Mouse (Mus musculus) midbrain, embryonic 15.5 days (tissue): ENCODE results near the gene Ttyh3. TPM values are rescaled to one million over a fixed set of nuclear protein-coding genes. Genes with fewer than 3 reads are reported as not detected.

Experiments used
- ATAC-seq: fragments of 200-750 bp; cut with Nextera tagmentation; replicated peaks from 2 replicates; pipeline ENCODE4 v1.8.0; 2017; ENCODE audit warnings: moderate TSS enrichment
- H3K27ac ChIP-seq: fragments of 300-500 bp; sonication (generic); 2 replicates; pipeline ENCODE4 v1.5.1; 2015; ENCODE audit warnings: mild to moderate bottlenecking, inconsistent platforms
- H3K27me3 ChIP-seq: fragments of 300-500 bp; sonication (generic); replicated peaks from 2 replicates; pipeline ENCODE4 v1.6.1; 2015; ENCODE audit warnings: inconsistent platforms
- H3K36me3 ChIP-seq: fragments of 300-500 bp; sonication (generic); replicated peaks from 2 replicates; pipeline ENCODE4 v1.6.1; 2015; ENCODE audit warnings: inconsistent platforms
- H3K4me1 ChIP-seq: fragments of 300-500 bp; sonication (generic); 2 replicates; pipeline ENCODE4 v1.6.1; 2015; ENCODE audit warnings: inconsistent platforms
- H3K4me2 ChIP-seq: fragments of 300-500 bp; sonication (generic); 2 replicates; pipeline ENCODE4 v1.6.1; 2015; ENCODE audit warnings: inconsistent platforms, mild to moderate bottlenecking, moderate library complexity
- H3K4me3 ChIP-seq: fragments of 300-500 bp; sonication (generic); 2 replicates; pipeline ENCODE4 v1.5.1; 2015; ENCODE audit warnings: mild to moderate bottlenecking, inconsistent platforms
- H3K9ac ChIP-seq: fragments of 300-500 bp; sonication (generic); 2 replicates; pipeline ENCODE4 v1.6.1; 2015; ENCODE audit warnings: mild to moderate bottlenecking, inconsistent platforms
- H3K9me3 ChIP-seq: fragments of 300-500 bp; sonication (generic); 2 replicates; pipeline ENCODE4 v1.6.1; 2016; ENCODE audit warnings: inconsistent platforms
- WGBS: fragments of 180-500 bp; shearing (Covaris S2); methylation state at CpG from one replicate; pipeline ENCODE4 v1.1.7; 2015; ENCODE audit warnings: mixed read lengths; 5-methylcytosine and 5-hydroxymethylcytosine counted together
- polyA plus RNA-seq: library from polyadenylated mRNA; unstranded; fragments of >200 nt; fragmentation: Nextera tagmentation; extraction: Ambion mirVana; gene quantifications from 2 replicates; pipeline ENCODE4 v1.2.1, GENCODE M21; 2015

The Ttyh3 gene
- polyA plus RNA-seq, 1 experiment from 2014 or later = 80.3 TPM

- H3K9ac ChIP-seq = peak overlapping the region; percentile 37
- peak overlapping the region; percentile 61 for H3K4me2 ChIP-seq
- peak overlapping the region; percentile 86 for H3K27ac ChIP-seq
- 5% methylated on average over 26 of the region's 26 CpGs for WGBS
- H3K4me3 ChIP-seq = peak overlapping the region; percentile 89
- H3K4me1 ChIP-seq = peaks cover 46% of the 10 kb centered on the region
- no peaks in the 10 kb centered on the region for H3K9me3 ChIP-seq
- peak; percentile 93 for ATAC-seq
- no peaks in the 10 kb centered on the region for H3K27me3 ChIP-seq
- H3K36me3 ChIP-seq = no peaks in the 10 kb centered on the region
Observed at GRCm38 (mm10) chr5:140649101-140649667, 353 bp upstream of the Ttyh3 start.

DNA sequence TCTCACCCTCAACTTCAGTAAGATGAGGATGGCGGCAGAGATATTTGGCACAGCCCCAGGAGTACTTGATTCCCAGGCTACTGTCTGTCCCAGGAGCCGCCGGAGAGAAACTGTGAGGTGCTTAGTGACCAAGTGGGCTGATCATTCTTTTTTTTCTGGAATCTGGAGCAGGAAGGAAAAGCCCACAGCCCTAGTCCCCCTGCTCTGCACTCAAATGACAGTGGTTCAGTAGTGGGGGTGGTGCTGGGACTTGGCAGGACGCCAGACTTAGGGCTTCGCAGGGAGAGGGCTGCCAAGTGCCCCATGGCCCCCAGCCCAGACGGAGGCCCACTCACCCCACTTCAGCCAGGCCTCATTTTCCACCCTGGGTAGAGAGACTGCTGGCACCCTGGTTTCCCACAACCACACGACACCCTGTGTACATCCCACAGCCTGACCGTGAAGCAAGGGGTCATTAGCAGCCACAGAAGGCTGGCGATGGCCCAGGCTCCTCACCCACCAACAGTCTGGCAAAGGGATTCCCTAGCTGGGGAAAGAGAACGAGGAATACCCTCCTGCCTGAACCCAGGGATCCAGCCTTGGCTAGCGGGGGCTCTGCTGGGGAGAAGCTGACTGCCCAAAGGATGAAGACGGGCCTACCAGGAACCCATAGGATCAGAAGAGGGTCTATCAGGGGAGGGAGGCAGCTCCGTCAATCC lies 861 bp downstream of the Ttyh3 start:
- peak overlapping the region; percentile 100 for H3K9ac ChIP-seq
- no peaks in the 10 kb centered on the region for H3K27me3 ChIP-seq
- no peaks in the 10 kb centered on the region for H3K36me3 ChIP-seq
- H3K4me1 ChIP-seq = peaks cover 57% of the 10 kb centered on the region
- WGBS = 1% methylated on average over 13 of the region's 13 CpGs
- no peaks in the 10 kb centered on the region for H3K9me3 ChIP-seq
- H3K4me2 ChIP-seq = peak overlapping the region; percentile 98
- H3K27ac ChIP-seq = peak overlapping the region; percentile 93
- peak overlapping the region; percentile 89 for H3K4me3 ChIP-seq
- ATAC-seq = peak; percentile 24

DNA sequence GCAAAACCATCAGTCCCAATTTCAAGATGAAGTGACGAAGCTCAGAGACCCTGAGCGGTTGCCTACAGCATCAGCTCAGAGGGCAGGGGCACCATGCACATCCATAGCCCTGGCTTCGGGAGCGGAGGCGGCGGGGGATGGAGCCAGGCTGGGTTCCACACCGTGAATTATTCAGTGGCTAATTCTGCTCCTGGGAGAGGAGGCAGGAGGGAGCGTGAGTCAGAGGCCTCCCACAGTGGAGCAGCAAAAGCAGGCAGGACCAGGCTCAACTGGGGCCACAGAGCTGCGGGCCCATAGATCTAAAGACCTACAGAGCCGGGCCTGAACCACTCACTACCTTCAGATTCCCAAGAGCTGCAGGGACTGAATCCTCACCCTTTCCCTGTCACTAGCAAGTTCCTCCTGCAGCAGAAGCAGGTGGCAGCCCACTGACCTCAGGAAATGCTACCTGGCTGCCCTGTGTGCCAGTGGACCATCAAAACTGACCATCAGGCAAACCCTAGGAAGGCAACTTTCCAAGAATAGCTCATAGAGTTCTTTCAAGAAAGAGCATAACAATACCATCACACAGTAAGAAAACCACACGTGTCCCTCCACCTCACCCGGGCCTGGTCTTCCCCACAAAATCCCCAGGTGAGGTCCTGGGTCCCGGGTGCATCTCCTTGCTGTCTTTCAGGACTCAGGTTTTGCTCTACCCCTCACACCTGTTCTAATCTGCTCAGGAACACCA lies 1.6 kb downstream of the Ttyh3 start:
- Histone ChIP-seq H3K4me3 (peak overlapping the region; percentile 89), H3K27ac (peak overlapping the region; percentile 93), H3K27me3 (no peaks in the 10 kb centered on the region), H3K4me1 (peaks cover 64% of the 10 kb centered on the region), H3K9ac (peak overlapping the region; percentile 100), H3K4me2 (peak overlapping the region; percentile 98), H3K9me3 (no peaks in the 10 kb centered on the region), H3K36me3 (no peaks in the 10 kb centered on the region)
- WGBS = 26% methylated on average over 13 of the region's 13 CpGs
- ATAC-seq = no peak

GRCm38 (mm10) chr5:140646171-140646570 lies 2.7 kb downstream of the Ttyh3 start:
- 71% methylated on average over 6 of the region's 6 CpGs for WGBS
- H3K4me2 ChIP-seq = peak overlapping the region; percentile 98
- no peaks in the 10 kb centered on the region for H3K9me3 ChIP-seq
- no peak overlapping the region; the same call in 1 of the 2 replicates for H3K27ac ChIP-seq
- peak overlapping the region; percentile 100 for H3K9ac ChIP-seq
- H3K4me1 ChIP-seq = peaks cover 74% of the 10 kb centered on the region
- no peak for ATAC-seq
- H3K27me3 ChIP-seq = no peaks in the 10 kb centered on the region
- H3K36me3 ChIP-seq = no peaks in the 10 kb centered on the region
- H3K4me3 ChIP-seq = peak overlapping the region; percentile 89

DNA sequence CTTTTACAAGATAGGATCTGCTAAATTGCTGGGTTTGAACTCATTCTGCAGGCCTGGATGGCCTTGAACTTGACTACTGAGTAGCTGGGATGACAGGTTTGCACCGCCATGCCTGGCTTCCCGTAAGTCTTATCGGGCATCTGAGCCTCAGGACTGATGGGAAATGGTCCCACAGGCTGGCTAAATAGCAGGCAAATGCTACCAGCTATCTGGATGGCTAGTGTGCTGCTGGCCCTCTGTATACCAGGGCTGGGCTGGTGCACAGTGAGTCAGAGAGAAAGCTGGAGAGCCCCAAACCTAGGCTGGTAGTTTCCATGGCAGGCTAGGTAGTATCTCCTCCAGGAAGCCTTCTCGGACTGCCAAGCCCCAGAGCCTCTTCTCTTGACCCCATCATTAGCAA lies 3.4 kb downstream of the Ttyh3 start:
- Histone ChIP-seq H3K9me3 (no peaks in the 10 kb centered on the region), H3K9ac (peak overlapping the region; percentile 100; the same call in 1 of the 2 replicates), H3K27me3 (no peaks in the 10 kb centered on the region), H3K4me2 (peak overlapping the region; percentile 98), H3K4me1 (peaks cover 82% of the 10 kb centered on the region), H3K4me3 (peak overlapping the region; percentile 89), H3K27ac (0 out of 2 replicates have a peak overlapping the region, but pooled peaks have one; percentile 12), H3K36me3 (no peaks in the 10 kb centered on the region)
- ATAC-seq = no peak
- WGBS = 79% methylated on average over 4 of the region's 4 CpGs

GRCm38 (mm10) chr5:140644702-140645201 lies 4.1 kb downstream of the Ttyh3 start:
- H3K9ac ChIP-seq = 0 out of 2 replicates have a peak overlapping the region, but pooled peaks have one; percentile 15
- no peaks in the 10 kb centered on the region; the same call in 1 of the 2 replicates for H3K36me3 ChIP-seq
- no peak for ATAC-seq
- WGBS = 69% methylated on average over 15 of the region's 15 CpGs
- peaks cover 83% of the 10 kb centered on the region for H3K4me1 ChIP-seq
- no peaks in the 10 kb centered on the region for H3K27me3 ChIP-seq
- no peaks in the 10 kb centered on the region for H3K9me3 ChIP-seq
- peak overlapping the region; percentile 98 for H3K4me2 ChIP-seq
- H3K27ac ChIP-seq = 0 out of 2 replicates have a peak overlapping the region, but pooled peaks have one; percentile 12
- H3K4me3 ChIP-seq = no peak overlapping the region

DNA sequence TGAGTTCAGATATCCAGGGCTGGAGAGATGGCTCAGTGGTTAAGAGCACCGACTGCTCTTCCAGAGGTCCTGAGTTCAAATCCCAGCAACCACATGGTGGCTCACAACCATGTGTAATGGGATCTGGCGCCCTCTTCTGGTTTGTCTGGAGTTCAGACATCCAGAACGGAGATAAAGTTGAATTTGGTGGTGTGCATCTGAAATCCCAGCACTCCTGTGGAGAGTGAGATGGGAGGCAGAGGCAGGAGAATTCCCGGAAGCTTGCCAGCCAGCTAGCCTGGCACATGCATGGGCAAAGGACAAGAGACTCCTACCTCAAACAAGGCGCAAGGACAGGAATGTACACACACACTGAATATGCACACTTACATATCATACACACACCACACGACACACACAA lies 4.6 kb downstream of the Ttyh3 start:
- Histone ChIP-seq H3K9me3 (no peaks in the 10 kb centered on the region), H3K27me3 (no peaks in the 10 kb centered on the region), H3K27ac (no peak overlapping the region), H3K4me2 (no peak overlapping the region), H3K36me3 (no peaks in the 10 kb centered on the region; the same call in 1 of the 2 replicates), H3K4me3 (no peak overlapping the region), H3K4me1 (peaks cover 79% of the 10 kb centered on the region), H3K9ac (no peak overlapping the region)
- 88% methylated on average over 6 of the region's 6 CpGs for WGBS
- no peak for ATAC-seq

DNA sequence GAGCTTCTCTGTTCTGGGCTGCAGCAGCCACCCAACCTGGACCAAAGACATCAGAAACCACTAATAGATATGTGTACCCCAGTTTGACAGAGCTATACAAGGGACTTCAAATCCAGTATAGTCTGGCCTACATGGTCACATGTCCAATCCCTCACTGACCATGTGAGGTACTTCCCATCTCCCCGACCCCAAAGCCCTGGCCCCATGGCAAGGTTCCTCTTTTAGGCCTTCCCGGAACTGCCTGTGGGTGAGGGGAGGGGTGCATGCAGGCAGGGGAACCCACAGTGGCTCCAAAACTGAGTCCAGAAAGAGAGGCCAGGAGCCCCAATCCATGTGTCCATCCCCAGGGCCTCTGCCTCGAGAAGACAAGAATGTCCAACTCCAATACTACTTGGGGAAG lies 6.8 kb downstream of the Ttyh3 start:
- H3K4me2 ChIP-seq = no peak overlapping the region
- no peaks in the 10 kb centered on the region for H3K27me3 ChIP-seq
- ATAC-seq = no peak
- no peak overlapping the region for H3K4me3 ChIP-seq
- WGBS = 54% methylated on average over 3 of the region's 3 CpGs
- peaks cover 79% of the 10 kb centered on the region for H3K4me1 ChIP-seq
- no peak overlapping the region for H3K27ac ChIP-seq
- H3K36me3 ChIP-seq = no peaks in the 10 kb centered on the region; the same call in 1 of the 2 replicates
- no peaks in the 10 kb centered on the region for H3K9me3 ChIP-seq
- no peak overlapping the region for H3K9ac ChIP-seq

DNA sequence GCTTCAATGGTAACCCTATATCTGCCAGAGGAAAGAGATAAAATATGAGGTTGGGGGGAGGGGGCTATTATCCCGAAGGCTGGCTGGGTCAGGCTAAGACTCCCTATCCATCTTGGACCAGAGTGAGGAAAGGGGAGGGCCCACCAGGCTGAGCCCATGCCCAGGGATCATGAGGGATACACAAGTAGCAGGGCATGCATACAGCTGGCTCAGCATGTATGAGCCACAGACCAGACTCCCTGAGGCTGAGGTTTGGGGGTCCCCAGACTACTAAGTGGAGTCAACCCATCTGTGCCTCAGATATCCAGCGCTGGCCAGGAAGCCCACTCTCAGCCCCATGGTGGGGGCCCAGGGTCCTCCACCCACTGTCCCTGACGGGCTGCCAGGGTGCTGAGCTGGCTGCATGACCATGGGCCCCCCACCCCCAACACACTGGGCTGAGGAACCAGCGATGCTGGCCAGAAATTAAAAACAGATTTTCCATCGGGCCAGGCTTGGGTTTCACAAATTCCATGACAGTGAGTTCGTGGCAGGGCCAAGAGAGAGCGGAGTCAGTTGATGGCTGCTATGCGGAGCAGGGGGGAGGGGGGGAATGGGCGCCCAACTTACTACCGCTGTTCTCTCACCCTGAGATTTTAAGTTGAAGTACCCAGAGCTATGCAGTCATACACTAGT lies 7.4 kb downstream of the Ttyh3 start:
- no peaks in the 10 kb centered on the region for H3K27me3 ChIP-seq

GRCm38 (mm10) chr5:140640812-140641211 lies 8.0 kb downstream of the Ttyh3 start:
- ATAC-seq = no peak
- no peak overlapping the region for H3K9ac ChIP-seq
- H3K4me1 ChIP-seq = peaks cover 69% of the 10 kb centered on the region

More for the DNA sequence above, 7.4 kb downstream of the Ttyh3 start:
- H3K36me3 ChIP-seq = no peaks in the 10 kb centered on the region; the same call in 1 of the 2 replicates
- no peaks in the 10 kb centered on the region for H3K9me3 ChIP-seq
- peaks cover 75% of the 10 kb centered on the region for H3K4me1 ChIP-seq
- 0 out of 2 replicates have a peak, but pooled peaks have one; percentile 13 for ATAC-seq
- H3K4me3 ChIP-seq = no peak overlapping the region
- H3K4me2 ChIP-seq = no peak overlapping the region
- H3K9ac ChIP-seq = no peak overlapping the region
- whole genome bisulfite sequencing = 71% methylated on average over 10 of the region's 10 CpGs
- H3K27ac ChIP-seq = no peak overlapping the region

DNA sequence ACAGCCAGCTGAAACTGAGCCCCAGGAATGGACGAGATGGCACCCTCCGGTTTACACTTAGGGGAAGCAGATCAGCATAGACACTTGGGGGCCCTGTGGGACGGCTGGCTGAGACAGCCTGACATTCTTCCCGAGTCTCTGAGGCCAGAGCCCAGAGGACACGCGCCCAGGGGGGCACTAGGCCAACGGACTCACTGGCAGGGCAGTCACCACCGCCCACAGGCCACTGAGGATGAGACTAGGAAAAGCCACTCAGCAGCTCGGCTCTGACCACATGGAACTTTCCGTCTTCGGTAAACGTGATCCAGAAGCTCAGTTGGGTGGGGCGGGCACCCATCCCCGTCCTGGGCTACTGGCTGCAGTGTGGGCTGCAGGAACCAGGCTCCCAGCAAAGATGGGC lies 9.0 kb downstream of the Ttyh3 start:
- no peak for ATAC-seq
- Histone ChIP-seq H3K9ac (no peak overlapping the region), H3K4me3 (no peak overlapping the region), H3K27me3 (no peaks in the 10 kb centered on the region), H3K9me3 (no peaks in the 10 kb centered on the region), H3K4me2 (no peak overlapping the region), H3K36me3 (peaks cover 11% of the 10 kb centered on the region; the same call in 1 of the 2 replicates), H3K4me1 (peaks cover 59% of the 10 kb centered on the region), H3K27ac (no peak overlapping the region; the same call in 1 of the 2 replicates)
- 81% methylated on average over 14 of the region's 14 CpGs for WGBS

More at GRCm38 (mm10) chr5:140640812-140641211, 8.0 kb downstream of the Ttyh3 start:
- no peak overlapping the region for H3K4me3 ChIP-seq
- no peak overlapping the region for H3K27ac ChIP-seq
- H3K4me2 ChIP-seq = no peak overlapping the region
- 83% methylated on average over 2 of the region's 2 CpGs for WGBS
- no peaks in the 10 kb centered on the region for H3K9me3 ChIP-seq
- H3K27me3 ChIP-seq = no peaks in the 10 kb centered on the region
- peaks cover 3% of the 10 kb centered on the region; the same call in 1 of the 2 replicates for H3K36me3 ChIP-seq
